Mouse (Mus musculus) small intestine, adult 2 months (tissue): ENCODE measurements at regions not wholly inside any gene's neighbourhood (a gene's known extent, or its start where the extent isn't known, plus 50 kb on each side); places are given as distances from the start of the nearest gene placed in this dataset.

ENCODE experiments used
- CTCF ChIP-seq: fragments of 200-500 bp; IDR thresholded peaks from 2 replicates; pipeline ENCODE4 v1.5.1; 2012; ENCODE audit warnings: low read depth, mild to moderate bottlenecking, control low read depth, inconsistent platforms, low read length, moderate library complexity, mixed read lengths; ENCODE audit not compliant: insufficient replicate concordance, insufficient read length; ENCODE audit errors: extremely low read depth
- POLR2A ChIP-seq: fragments of 200-500 bp; IDR thresholded peaks from 2 replicates; pipeline ENCODE4 v1.6.1; 2012; ENCODE audit warnings: low read depth, mild to moderate bottlenecking, control low read depth, inconsistent platforms, low read length, moderate library complexity

- TF ChIP-seq CTCF (no peak), POLR2A (no peak)
Observed at GRCm38 (mm10) chr6:93168526-93168925, 225.2 kb upstream of the Adamts9 start.
